Mouse (Mus musculus) layer of hippocampus, adult 6 months (tissue): ENCODE measurements around the gene Rbm26. TPM values are rescaled to one million over a fixed set of nuclear protein-coding genes. Genes with fewer than 3 reads are reported as not detected.

Experiments used
- long read RNA-seq, 2 experiments: library from polyadenylated mRNA; unstranded; transcript quantifications; one replicate each; pipeline ENCODE4 v2.0.0; 2019 to 2020
- polyA plus RNA-seq: library from polyadenylated mRNA; unstranded; fragments of <200 nt; fragmentation: Nextera tagmentation; gene quantifications from 2 replicates; pipeline ENCODE4 v1.2.3, GENCODE M21; 2021

The Rbm26 gene
- 5.3 and 6.2 TPM in 2 replicates for polyA plus RNA-seq
- long read RNA-seq, experiment 1, partial matches to known transcripts: 12 of 20 reads
- long read RNA-seq, experiment 1, other reads (novel, unspliced or antisense): 8 of 20 reads
- long read RNA-seq, experiment 2, partial matches to known transcripts: 8 of 22 reads
- long read RNA-seq, experiment 2, other reads (novel, unspliced or antisense): 9 of 22 reads

GRCm38 (mm10) chr14:105177238-105177693, at the start of gene Rbm26:
Rbm26 (minus strand) TSS chr14:105177327.

Other genes with a start within 250 kb of the Rbm26 start
- 104 and 108 TPM in 2 replicates for gene Ndfip2, start 81.2 kb upstream of the Rbm26 start, polyA plus RNA-seq